Mouse (Mus musculus): ENCODE measurements at regions not wholly inside any gene's neighbourhood (a gene's known extent, or its start where the extent isn't known, plus 50 kb on each side); places are given as distances from the start of the nearest gene placed in this dataset.

DNA sequence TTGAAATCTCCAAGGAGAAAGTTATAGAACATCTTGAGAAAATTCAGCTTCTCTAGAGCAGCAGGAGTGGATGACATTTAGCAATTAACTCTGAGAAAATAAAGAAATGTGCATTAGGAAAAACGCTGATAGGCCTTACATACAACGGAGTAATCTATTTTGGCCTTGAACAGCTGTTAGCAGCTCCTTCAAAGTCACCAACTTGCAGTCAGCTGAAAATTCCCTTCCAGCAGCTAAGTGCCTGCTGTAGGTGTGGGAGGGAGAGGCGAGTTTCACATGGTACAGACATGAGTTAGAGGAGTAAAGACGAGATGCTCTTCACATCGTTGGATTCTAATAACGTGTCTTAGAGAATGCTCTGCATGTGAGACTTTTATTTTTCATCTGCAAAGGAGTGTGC lies 290.8 kb downstream of the Rpl36a-ps1 start:
- TF ChIP-seq CTCF (IDR thresholded peaks at IDR 0.05; ENCODE audit: low read depth, low read length) = no peak
- no peak for TF ChIP-seq POLR2A (IDR thresholded peaks at IDR 0.05; ENCODE audit: borderline replicate concordance, low read depth, low read length)
- Histone ChIP-seq H3K4me1 (ENCODE audit: control insufficient read depth, insufficient read depth, low read length) (no peaks in the 10 kb centered on the region), H3K27ac (ENCODE audit: insufficient read depth, low read depth, low read length) (no peak overlapping the region), H3K4me3 (ENCODE audit: insufficient read depth, low read length) (no peak overlapping the region)

DNA sequence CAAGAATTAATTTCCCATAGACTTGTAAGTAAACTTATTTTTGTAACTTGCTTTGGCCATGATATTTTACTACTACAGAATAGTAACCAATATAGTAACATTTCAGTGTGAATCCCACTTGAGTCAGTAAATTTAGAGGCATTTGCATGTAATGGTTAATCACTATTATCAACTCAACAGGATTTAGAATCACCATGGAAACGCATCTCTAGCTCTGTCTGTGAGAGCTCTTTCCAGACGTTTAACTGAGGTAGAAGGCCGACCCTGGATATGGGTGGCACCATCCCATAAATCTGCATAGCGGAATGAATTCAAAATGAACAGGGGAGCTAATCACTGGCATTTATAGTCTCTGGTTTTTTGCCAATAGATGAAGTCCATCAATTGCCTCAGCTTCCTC lies 337.6 kb downstream of the Rpl36a-ps1 start:
- Histone ChIP-seq H3K4me1 (ENCODE audit: control insufficient read depth, insufficient read depth, low read length) (no peaks in the 10 kb centered on the region), H3K4me3 (ENCODE audit: insufficient read depth, low read length) (no peak overlapping the region), H3K27ac (ENCODE audit: insufficient read depth, low read depth, low read length) (no peak overlapping the region)
- TF ChIP-seq POLR2A (IDR thresholded peaks at IDR 0.05; ENCODE audit: borderline replicate concordance, low read depth, low read length) (no peak), CTCF (IDR thresholded peaks at IDR 0.05; ENCODE audit: low read depth, low read length) (no peak)

DNA sequence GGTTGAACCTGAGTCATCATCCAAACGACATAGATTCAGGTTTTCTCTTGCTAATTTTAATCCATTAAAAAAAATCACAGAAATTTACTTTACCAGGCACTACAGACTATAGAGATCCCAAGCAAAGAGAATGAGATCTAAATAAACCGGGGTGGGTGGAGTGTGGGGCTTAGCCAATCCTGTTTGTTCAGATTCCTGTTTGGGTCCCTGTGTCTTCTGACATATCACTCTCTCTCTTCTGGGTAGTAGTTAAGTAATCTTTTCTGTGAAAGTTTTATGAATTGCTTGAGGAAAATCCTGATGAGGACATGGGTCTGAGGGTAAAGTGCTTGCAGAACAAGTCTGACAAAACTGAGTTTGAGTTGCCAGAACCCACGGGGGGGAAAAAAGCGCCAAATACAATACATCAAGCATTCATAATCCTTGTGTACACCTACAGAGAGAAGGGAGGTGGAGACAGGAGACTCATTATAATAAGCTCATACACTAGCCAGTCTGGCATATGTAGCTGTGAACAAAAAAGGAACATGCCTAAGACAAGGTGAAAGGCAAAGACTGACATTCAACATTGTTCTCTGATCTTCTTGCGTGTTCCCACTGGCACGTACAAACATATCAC lies 339.8 kb downstream of the Rpl36a-ps1 start:
- H3K4me3 ChIP-seq (ENCODE audit: insufficient read depth, low read length) = no peak overlapping the region
- no peaks in the 10 kb centered on the region for H3K4me1 ChIP-seq (ENCODE audit: control insufficient read depth, insufficient read depth, low read length)
- no peak for TF ChIP-seq POLR2A (IDR thresholded peaks at IDR 0.05; ENCODE audit: borderline replicate concordance, low read depth, low read length)
- no peak for TF ChIP-seq CTCF (IDR thresholded peaks at IDR 0.05; ENCODE audit: low read depth, low read length)
- no peak overlapping the region for H3K27ac ChIP-seq (ENCODE audit: insufficient read depth, low read depth, low read length)

DNA sequence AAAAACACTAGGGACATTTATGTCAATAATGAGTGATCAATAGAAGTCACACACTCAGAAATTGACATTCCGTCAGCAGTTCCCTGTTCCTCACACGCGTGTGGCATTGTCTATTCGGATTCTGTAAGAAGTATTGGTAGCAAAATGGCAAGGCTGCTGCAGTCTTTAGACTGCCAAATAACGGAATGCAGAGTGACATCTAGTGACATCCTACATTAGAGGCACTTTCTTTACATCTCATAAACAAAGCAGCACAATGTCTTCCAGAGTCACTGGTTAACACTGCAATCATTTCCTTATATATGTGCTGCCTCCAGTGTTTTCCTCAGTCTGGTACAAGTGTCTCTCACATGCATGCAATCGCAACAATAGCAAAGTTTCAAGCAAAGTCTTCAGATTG lies 342.9 kb downstream of the Rpl36a-ps1 start:
- TF ChIP-seq CTCF (IDR thresholded peaks at IDR 0.05; ENCODE audit: low read depth, low read length) = no peak
- TF ChIP-seq POLR2A (IDR thresholded peaks at IDR 0.05; ENCODE audit: borderline replicate concordance, low read depth, low read length) = no peak
- Histone ChIP-seq H3K27ac (ENCODE audit: insufficient read depth, low read depth, low read length) (no peak overlapping the region), H3K4me3 (ENCODE audit: insufficient read depth, low read length) (no peak overlapping the region), H3K4me1 (ENCODE audit: control insufficient read depth, insufficient read depth, low read length) (no peaks in the 10 kb centered on the region)

DNA sequence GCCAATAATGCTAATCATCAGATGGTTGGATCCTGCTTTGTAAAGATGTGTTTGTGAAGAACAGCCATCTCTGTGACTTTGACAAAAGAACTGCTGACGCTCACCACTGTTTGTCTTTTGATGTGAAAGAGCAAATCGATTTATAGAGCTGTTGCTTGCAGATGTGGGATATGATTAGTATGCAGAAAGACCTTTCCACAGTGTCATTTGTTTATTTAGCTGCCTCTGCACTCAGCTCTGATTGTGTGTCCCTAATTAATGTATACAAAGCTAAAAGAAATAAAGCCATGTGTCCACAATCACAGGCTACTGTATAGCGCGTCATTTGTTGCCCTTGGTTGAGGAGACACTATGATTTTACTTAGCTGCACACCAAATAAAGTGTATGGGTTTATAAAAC lies 343.6 kb downstream of the Rpl36a-ps1 start:
- H3K27ac ChIP-seq (ENCODE audit: insufficient read depth, low read depth, low read length) = no peak overlapping the region
- TF ChIP-seq CTCF (IDR thresholded peaks at IDR 0.05; ENCODE audit: low read depth, low read length) = no peak
- no peak for TF ChIP-seq POLR2A (IDR thresholded peaks at IDR 0.05; ENCODE audit: borderline replicate concordance, low read depth, low read length)
- no peak overlapping the region for H3K4me3 ChIP-seq (ENCODE audit: insufficient read depth, low read length)
- 0 out of 2 replicates have a peak, but pooled peaks cover 1% of the 10 kb centered on the region for H3K4me1 ChIP-seq (ENCODE audit: control insufficient read depth, insufficient read depth, low read length)

DNA sequence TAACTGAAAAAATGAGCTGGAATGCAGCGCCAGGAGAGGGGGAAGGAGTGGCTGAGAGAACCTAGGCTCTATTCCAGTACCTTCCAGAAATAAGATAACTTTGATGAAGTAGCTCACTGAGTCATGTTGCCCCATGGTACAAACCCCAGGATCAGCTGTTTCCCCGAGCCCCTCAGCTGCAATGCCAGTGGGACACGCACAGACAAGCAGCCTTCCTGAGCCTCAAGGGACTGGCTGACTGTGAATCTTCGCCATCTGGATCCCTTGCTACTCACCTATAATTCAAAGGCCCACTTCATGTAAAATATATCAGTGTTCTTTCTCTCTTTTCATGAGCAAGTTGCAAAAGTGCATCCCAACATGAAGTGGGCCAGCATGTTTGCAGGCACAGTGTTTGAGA lies 346.5 kb downstream of the Rpl36a-ps1 start:
- no peak overlapping the region for H3K4me3 ChIP-seq (ENCODE audit: insufficient read depth, low read length)
- TF ChIP-seq POLR2A (IDR thresholded peaks at IDR 0.05; ENCODE audit: borderline replicate concordance, low read depth, low read length) = no peak
- no peak for TF ChIP-seq CTCF (IDR thresholded peaks at IDR 0.05; ENCODE audit: low read depth, low read length)
- H3K27ac ChIP-seq (ENCODE audit: insufficient read depth, low read depth, low read length) = no peak overlapping the region
- H3K4me1 ChIP-seq (ENCODE audit: control insufficient read depth, insufficient read depth, low read length) = 0 out of 2 replicates have a peak, but pooled peaks cover 2% of the 10 kb centered on the region

DNA sequence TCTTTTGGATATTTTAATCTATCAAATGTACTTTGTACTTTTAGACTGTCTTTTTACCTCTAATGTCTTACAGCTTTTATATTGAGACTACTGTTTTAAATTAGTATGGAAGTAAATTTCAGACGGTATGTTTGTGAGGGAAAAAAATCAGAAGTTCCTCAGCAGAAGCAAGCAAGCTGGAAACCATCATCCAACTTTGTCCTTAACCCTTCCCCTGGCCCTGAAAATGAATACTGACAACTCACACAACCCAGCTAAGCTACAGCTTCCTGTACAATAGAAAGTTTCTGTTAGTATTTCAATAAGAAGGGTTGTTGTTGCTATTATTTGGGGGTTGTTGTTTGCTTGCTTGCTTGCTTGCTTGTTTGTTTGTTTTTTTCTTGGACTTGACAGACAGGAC lies 350.4 kb downstream of the Rpl36a-ps1 start:
- Histone ChIP-seq H3K4me3 (ENCODE audit: insufficient read depth, low read length) (no peak overlapping the region), H3K27ac (ENCODE audit: insufficient read depth, low read depth, low read length) (no peak overlapping the region), H3K4me1 (ENCODE audit: control insufficient read depth, insufficient read depth, low read length) (0 out of 2 replicates have a peak, but pooled peaks cover 2% of the 10 kb centered on the region)
- TF ChIP-seq POLR2A (IDR thresholded peaks at IDR 0.05; ENCODE audit: borderline replicate concordance, low read depth, low read length) (no peak), CTCF (IDR thresholded peaks at IDR 0.05; ENCODE audit: low read depth, low read length) (no peak)

DNA sequence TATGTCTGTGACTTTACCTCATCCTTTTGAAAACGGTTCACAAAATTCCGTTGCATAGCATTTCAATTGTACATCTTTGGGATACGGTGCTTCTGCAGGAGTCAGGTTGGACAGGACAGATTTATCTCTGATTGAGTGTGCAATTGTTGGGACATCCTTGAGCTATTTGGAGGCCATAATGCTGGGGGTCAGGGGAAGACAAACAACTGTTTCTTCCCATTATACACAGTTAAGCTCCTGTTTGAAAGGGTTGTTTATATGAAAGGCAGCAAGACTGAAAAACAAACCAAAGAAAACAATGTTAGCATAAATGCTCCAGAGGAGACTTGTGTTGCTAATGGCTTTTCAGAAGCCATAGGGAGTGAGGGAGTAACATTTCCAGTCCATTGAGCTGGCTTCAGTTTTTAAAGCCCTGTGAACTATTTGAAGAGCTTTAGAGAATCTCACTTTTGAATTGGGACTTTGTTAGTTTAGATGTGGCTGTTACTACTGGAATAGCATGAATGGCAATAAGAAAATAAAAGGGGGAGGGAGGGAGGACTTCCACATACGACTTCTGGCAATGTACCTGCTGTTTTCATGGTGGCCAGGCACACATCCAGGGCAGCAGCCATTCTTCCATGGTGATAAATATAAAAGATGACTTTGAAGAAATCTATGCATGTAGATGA lies 351.3 kb downstream of the Rpl36a-ps1 start:
- no peak for TF ChIP-seq CTCF (IDR thresholded peaks at IDR 0.05; ENCODE audit: low read depth, low read length)
- no peak for TF ChIP-seq POLR2A (IDR thresholded peaks at IDR 0.05; ENCODE audit: borderline replicate concordance, low read depth, low read length)
- Histone ChIP-seq H3K4me1 (ENCODE audit: control insufficient read depth, insufficient read depth, low read length) (0 out of 2 replicates have a peak, but pooled peaks cover 2% of the 10 kb centered on the region), H3K4me3 (ENCODE audit: insufficient read depth, low read length) (no peak overlapping the region), H3K27ac (ENCODE audit: insufficient read depth, low read depth, low read length) (no peak overlapping the region)

DNA sequence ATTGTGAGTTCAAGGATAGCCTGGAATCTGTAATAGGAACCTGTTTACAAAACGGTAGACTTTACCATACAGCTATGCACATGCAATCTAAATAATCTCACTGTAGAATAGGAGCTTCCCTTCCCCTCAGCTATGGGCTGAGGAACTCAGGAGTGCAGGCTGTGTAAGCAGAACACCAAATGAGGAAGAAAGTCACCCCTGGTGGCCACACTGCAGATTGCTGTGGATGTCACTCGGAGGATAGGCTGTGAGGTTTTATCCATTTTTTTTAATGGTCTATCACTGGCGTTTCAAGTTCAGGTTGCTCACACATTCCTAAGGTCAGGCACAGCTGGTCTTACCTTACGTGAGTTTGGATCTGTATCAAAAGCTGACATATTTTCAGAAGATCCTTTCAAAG lies 365.1 kb downstream of the Rpl36a-ps1 start:
- Histone ChIP-seq H3K4me1 (ENCODE audit: control insufficient read depth, insufficient read depth, low read length) (peaks cover 3% of the 10 kb centered on the region), H3K27ac (ENCODE audit: insufficient read depth, low read depth, low read length) (no peak overlapping the region), H3K4me3 (ENCODE audit: insufficient read depth, low read length) (no peak overlapping the region)
- no peak for TF ChIP-seq POLR2A (IDR thresholded peaks at IDR 0.05; ENCODE audit: borderline replicate concordance, low read depth, low read length)
- TF ChIP-seq CTCF (IDR thresholded peaks at IDR 0.05; ENCODE audit: low read depth, low read length) = no peak

DNA sequence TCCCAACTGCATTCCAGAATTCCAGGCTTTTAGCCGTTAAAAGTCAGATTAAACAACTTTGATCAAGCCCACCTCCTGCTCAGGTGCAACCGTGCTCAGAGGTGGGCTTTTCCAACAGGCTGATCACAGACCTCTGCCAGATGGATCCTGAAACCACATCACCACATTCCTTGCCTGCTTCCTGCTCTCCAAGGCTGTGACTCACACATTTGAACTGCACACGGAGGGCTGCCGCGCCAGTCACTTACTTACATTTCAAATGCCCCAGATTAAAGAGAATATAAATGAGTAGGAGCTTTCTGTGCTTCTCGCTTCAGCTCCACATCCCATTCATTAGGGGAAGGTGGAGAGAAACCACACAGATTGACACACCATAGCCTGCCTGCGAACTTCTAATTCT lies 367.6 kb downstream of the Rpl36a-ps1 start:
- H3K4me1 ChIP-seq (ENCODE audit: control insufficient read depth, insufficient read depth, low read length) = peaks cover 3% of the 10 kb centered on the region
- H3K27ac ChIP-seq (ENCODE audit: insufficient read depth, low read depth, low read length) = no peak overlapping the region
- TF ChIP-seq CTCF (IDR thresholded peaks at IDR 0.05; ENCODE audit: low read depth, low read length) = no peak
- no peak for TF ChIP-seq POLR2A (IDR thresholded peaks at IDR 0.05; ENCODE audit: borderline replicate concordance, low read depth, low read length)
- no peak overlapping the region for H3K4me3 ChIP-seq (ENCODE audit: insufficient read depth, low read length)

Data from bone marrow macrophage, adult 2 months (primary cell).